Mouse (Mus musculus): ENCODE measurements at regions not wholly inside any gene's neighbourhood (a gene's known extent, or its start where the extent isn't known, plus 50 kb on each side); places are given as distances from the start of the nearest gene placed in this dataset.

DNA sequence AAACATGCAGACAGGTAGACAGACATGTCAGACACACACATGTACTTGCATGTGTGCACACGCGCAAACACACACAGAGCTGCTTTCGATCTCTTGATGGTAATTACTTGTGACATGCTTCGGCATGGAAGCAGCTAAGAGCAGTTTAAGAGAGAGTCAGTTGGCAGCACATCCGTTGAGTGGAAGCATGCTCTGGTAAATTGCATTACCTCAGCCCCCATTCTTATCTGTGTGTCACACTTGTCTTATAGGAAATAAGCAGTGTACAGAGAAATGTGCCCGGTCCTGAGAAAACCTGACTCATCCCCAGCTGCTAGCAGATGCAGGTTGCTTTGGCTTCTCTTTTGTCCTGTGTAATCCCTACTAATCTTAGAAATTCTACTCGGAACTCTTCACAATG lies 80.0 kb upstream of the Tmem150c start:
- TF ChIP-seq CTCF (conservative IDR thresholded peaks at IDR 0.05; ENCODE audit: low read length) = no peak
- no peak for TF ChIP-seq NANOG (IDR thresholded peaks at IDR 0.05; ENCODE audit: borderline replicate concordance, low read length)

Data from E14TG2a.4 (cell line).